Mouse (Mus musculus): Measurements from ENCODE around the gene Eef2. TPM values are rescaled to one million over a fixed set of nuclear protein-coding genes. Genes with fewer than 3 reads are reported as not detected.
"Not testable (repeated sequence)": the region's sequence is repeated elsewhere in the genome, so short reads cannot be mapped to it uniquely, and the experiment has no call there.

The Eef2 gene
- polyA plus RNA-seq, 1 experiment: 3,891 TPM

DNA sequence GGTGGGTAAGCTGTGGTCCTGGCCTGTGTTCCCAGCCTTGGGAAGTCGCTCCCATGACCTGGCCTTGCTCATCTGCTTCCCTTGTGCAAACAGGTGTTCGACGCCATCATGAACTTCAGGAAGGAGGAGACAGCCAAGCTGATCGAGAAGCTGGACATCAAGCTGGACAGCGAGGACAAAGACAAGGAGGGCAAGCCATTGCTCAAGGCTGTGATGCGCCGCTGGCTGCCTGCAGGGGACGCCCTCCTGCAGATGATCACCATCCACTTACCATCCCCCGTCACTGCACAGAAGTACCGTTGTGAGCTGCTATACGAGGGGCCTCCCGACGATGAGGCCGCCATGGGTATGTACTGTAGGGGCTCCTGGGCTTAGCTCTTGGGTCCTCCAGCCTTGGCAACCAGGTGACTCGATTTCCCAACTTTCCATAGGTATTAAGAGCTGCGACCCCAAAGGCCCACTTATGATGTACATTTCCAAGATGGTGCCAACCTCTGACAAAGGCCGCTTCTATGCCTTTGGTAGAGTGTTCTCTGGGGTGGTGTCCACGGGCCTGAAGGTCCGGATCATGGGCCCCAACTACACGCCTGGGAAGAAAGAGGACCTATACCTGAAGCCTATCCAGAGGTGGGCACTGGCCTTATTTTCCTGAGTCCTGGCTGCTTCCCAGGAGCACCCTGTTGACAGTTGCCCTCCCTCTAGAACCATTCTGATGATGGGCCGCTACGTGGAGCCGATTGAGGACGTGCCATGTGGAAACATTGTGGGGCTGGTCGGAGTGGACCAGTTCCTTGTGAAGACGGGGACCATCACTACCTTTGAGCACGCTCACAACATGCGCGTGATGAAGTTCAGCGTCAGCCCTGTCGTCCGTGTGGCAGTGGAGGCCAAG lies 3.3 kb downstream of the Eef2 start:
- H3K4me2 ChIP-seq (ENCODE audit: low read depth): no peak overlapping the region
- H3K36me3 ChIP-seq (ENCODE audit: control insufficient read depth, insufficient read depth): peaks cover 45% of the 10 kb centered on the region
- TF ChIP-seq POLR2AphosphoS2 (IDR thresholded peaks at IDR 0.05; ENCODE audit: insufficient read length, low read depth): peak; percentile 81
- TF ChIP-seq POLR2A (IDR thresholded peaks at IDR 0.05; ENCODE audit: insufficient read length, low read depth): peak; percentile 49
- no peak for TF ChIP-seq MYOG (IDR thresholded peaks at IDR 0.05; ENCODE audit: control insufficient read depth in 1 of 3, insufficient read depth in 1 of 3, insufficient read length in 2 of 3, low read depth in 2 of 3)
- TF ChIP-seq E2F4 (IDR thresholded peaks at IDR 0.05; ENCODE audit: insufficient read depth): no peak
- peaks cover 50% of the 10 kb centered on the region for H3K79me2 ChIP-seq (ENCODE audit: control insufficient read depth, insufficient read depth)
- H3K27me3 ChIP-seq (ENCODE audit: control insufficient read depth, insufficient read depth, insufficient read length): no peaks in the 10 kb centered on the region
- H3ac ChIP-seq (ENCODE audit: control insufficient read depth, insufficient read length): no peak overlapping the region
- H3K4me3 ChIP-seq: peak overlapping the region; percentile 99

DNA sequence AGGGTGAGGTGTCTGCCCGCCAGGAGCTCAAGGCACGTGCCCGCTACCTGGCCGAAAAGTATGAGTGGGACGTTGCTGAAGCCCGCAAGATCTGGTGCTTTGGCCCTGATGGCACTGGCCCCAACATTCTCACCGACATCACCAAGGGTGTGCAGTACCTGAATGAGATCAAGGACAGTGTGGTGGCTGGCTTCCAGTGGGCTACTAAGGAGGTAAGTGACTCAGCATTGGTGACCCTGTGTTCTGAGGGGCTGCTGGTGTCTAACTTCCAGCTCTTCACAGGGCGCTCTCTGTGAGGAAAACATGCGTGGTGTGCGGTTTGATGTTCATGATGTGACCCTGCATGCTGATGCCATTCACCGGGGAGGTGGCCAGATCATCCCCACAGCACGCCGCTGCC lies 4.5 kb downstream of the Eef2 start:
- Histone ChIP-seq H3K4me3 (no peak overlapping the region), H3K79me2 (ENCODE audit: control insufficient read depth, insufficient read depth) (peaks cover 57% of the 10 kb centered on the region), H3K4me2 (ENCODE audit: low read depth) (no peak overlapping the region), H3K36me3 (ENCODE audit: control insufficient read depth, insufficient read depth) (peaks cover 45% of the 10 kb centered on the region), H3ac (ENCODE audit: control insufficient read depth, insufficient read length) (no peak overlapping the region), H3K27me3 (ENCODE audit: control insufficient read depth, insufficient read depth, insufficient read length) (no peaks in the 10 kb centered on the region)
- peak; percentile 34 for TF ChIP-seq POLR2A (IDR thresholded peaks at IDR 0.05; ENCODE audit: insufficient read length, low read depth)
- no peak for TF ChIP-seq TCF3 (IDR thresholded peaks at IDR 0.05; ENCODE audit: insufficient read length, low read depth)
- no peak for TF ChIP-seq MYOD1 (IDR thresholded peaks at IDR 0.05; ENCODE audit: control insufficient read depth in 1 of 3, insufficient read length in 2 of 3, low read depth in 2 of 3)
- TF ChIP-seq POLR2AphosphoS2 (IDR thresholded peaks at IDR 0.05; ENCODE audit: insufficient read length, low read depth): peak; percentile 11

DNA sequence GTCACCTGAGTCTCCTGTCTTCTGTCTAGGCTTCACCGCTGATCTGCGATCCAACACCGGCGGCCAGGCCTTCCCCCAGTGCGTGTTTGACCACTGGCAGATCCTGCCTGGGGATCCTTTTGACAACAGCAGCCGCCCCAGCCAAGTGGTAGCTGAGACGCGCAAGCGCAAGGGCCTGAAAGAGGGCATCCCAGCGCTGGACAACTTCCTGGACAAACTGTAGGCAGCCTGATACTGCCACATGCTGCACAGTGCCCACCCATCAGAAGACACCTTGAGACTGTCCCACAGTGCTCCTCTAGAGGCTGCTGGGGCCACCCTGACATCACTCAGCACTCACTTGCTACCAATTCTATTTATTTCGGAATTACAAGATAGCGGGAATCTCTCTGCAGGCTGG lies 5.4 kb downstream of the Eef2 start:
- not testable (repeated sequence) for H3K4me2 ChIP-seq (ENCODE audit: low read depth); H3K27me3 ChIP-seq (ENCODE audit: control insufficient read depth, insufficient read depth, insufficient read length)
- TF ChIP-seq POLR2A (IDR thresholded peaks at IDR 0.05; ENCODE audit: insufficient read length, low read depth): peak; percentile 23

DNA sequence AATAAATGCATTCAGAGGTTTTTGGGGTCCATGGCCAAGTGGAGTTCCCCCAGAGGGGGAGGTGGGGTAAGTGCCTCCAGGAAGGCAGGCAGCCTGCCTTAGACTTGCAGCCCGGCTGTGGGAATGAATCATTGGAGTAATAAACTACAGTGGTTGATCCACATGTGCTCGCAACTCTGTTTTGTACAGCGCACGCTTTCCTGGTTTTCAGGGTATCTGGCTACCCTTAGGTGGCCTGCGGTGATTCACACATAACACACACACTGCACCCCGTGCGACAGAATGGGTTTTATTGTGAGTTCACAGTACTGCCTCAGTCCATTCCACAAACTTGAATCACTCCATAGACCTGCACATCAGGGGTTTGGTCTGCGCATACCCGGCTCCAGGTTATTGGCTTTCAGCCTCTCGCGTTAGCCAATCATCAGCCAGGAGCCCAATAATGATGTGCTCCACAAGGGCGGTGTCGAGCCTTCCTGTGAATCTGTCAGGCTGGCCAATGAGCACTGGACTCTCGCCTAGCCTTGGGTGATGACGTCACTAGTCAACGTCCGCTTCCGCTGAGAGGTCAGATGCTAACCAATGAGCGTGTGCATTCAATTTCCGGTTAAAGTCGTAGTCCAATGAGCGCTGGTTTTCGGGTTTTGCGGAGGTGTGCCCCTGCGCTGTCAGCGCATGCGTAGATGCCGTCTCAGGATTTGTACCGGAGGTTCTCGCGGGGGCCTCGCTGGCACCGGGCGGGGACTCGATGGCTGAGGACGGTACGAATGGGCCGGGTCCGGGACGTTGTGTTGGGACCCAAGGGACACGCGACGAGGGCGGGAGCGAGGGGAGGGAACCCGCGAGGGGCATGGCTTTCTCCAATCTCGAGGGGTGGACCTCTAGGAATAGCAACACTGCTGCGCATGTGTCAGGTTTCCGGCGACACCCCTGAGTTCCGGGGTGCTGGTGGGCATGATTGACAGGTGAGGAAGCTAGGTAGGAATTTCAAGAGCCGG lies 6.2 kb downstream of the Eef2 start, which contains the start of gene Dapk3:
Dapk3 (plus strand) TSS at position 670 of the 998 bp plus-strand sequence.
- TF ChIP-seq MYOG (IDR thresholded peaks at IDR 0.05; ENCODE audit: control insufficient read depth in 1 of 3, insufficient read depth in 1 of 3, insufficient read length in 2 of 3, low read depth in 2 of 3): no peak
- no peak for TF ChIP-seq MAX (IDR thresholded peaks at IDR 0.05; ENCODE audit: low read depth)
- TF ChIP-seq POLR2A (IDR thresholded peaks at IDR 0.05; ENCODE audit: insufficient read length, low read depth): peak; percentile 84
- peak; percentile 99 for TF ChIP-seq POLR2AphosphoS2 (IDR thresholded peaks at IDR 0.05; ENCODE audit: insufficient read length, low read depth)
- TF ChIP-seq USF1 (IDR thresholded peaks at IDR 0.05; ENCODE audit: low read depth): no peak
- peaks cover 50% of the 10 kb centered on the region for H3K79me2 ChIP-seq (ENCODE audit: control insufficient read depth, insufficient read depth)
- H3K4me3 ChIP-seq: peak within 1 kb of the TSS; percentile 66
- no peaks in the 10 kb centered on the region for H3K27me3 ChIP-seq (ENCODE audit: control insufficient read depth, insufficient read depth, insufficient read length)
- H3K4me2 ChIP-seq (ENCODE audit: low read depth): peak within 1 kb of the TSS; percentile 81
- H3K36me3 ChIP-seq (ENCODE audit: control insufficient read depth, insufficient read depth): peaks cover 41% of the 10 kb centered on the region
- peak within 1 kb of the TSS; percentile 30 for H3ac ChIP-seq (ENCODE audit: control insufficient read depth, insufficient read length)

More for the DNA sequence above, 5.4 kb downstream of the Eef2 start:
- H3K79me2 ChIP-seq (ENCODE audit: control insufficient read depth, insufficient read depth): peaks cover 57% of the 10 kb centered on the region
- H3K36me3 ChIP-seq (ENCODE audit: control insufficient read depth, insufficient read depth): peaks cover 45% of the 10 kb centered on the region
- H3K4me3 ChIP-seq; H3ac ChIP-seq (ENCODE audit: control insufficient read depth, insufficient read length): not testable (repeated sequence)

DNA sequence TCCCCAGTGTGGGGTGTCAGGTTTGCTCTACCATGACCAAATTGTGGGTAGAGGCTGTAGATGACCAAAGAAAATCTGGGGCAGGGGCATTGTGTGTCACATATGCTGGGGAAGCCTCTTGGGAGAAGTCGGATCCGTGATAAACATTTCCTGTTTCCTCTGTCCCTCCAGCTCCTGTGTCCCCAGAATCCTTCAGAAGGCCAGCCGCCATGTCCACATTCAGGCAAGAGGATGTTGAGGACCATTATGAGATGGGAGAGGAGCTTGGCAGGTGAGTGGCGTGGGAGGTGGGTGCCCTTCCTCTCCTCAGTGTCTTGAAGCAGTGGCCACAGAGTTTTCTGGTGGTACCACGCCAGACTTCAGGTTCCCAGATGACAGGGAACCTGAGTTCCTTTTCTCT lies 7.4 kb downstream of the Eef2 start, which contains the start of gene 4930442H23Rik:
4930442H23Rik (minus strand) TSS at position 45 of the 400 bp plus-strand sequence.
- TF ChIP-seq TCF12 (IDR thresholded peaks at IDR 0.05; ENCODE audit: insufficient read depth, poor library complexity, severe bottlenecking) (no peak), CEBPB (IDR thresholded peaks at IDR 0.05; ENCODE audit: insufficient read depth, poor library complexity, severe bottlenecking) (no peak), SRF (IDR thresholded peaks at IDR 0.05; ENCODE audit: control insufficient read depth, insufficient read length, low read depth) (no peak), POLR2AphosphoS2 (IDR thresholded peaks at IDR 0.05; ENCODE audit: insufficient read length, low read depth) (no peak), MYOG (IDR thresholded peaks at IDR 0.05; ENCODE audit: control insufficient read depth in 1 of 3, insufficient read depth in 1 of 3, insufficient read length in 2 of 3, low read depth in 2 of 3) (no peak), TCF3 (IDR thresholded peaks at IDR 0.05; ENCODE audit: insufficient read length, low read depth) (no peak), E2F4 (IDR thresholded peaks at IDR 0.05; ENCODE audit: insufficient read depth) (no peak), REST (IDR thresholded peaks at IDR 0.05; ENCODE audit: insufficient read depth, insufficient read length) (no peak), MAX (IDR thresholded peaks at IDR 0.05; ENCODE audit: low read depth) (no peak), MYOD1 (IDR thresholded peaks at IDR 0.05; ENCODE audit: control insufficient read depth in 1 of 3, insufficient read length in 2 of 3, low read depth in 2 of 3) (no peak), USF1 (IDR thresholded peaks at IDR 0.05; ENCODE audit: low read depth) (no peak), POLR2A (IDR thresholded peaks at IDR 0.05; ENCODE audit: insufficient read length, low read depth) (no peak)
- peaks cover 30% of the 10 kb centered on the region for H3K36me3 ChIP-seq (ENCODE audit: control insufficient read depth, insufficient read depth)
- peak within 1 kb of the TSS; percentile 30 for H3ac ChIP-seq (ENCODE audit: control insufficient read depth, insufficient read length)
- peak within 1 kb of the TSS; percentile 66 for H3K4me3 ChIP-seq
- H3K27me3 ChIP-seq (ENCODE audit: control insufficient read depth, insufficient read depth, insufficient read length): no peaks in the 10 kb centered on the region
- H3K79me2 ChIP-seq (ENCODE audit: control insufficient read depth, insufficient read depth): peaks cover 38% of the 10 kb centered on the region
- peak within 1 kb of the TSS; percentile 81 for H3K4me2 ChIP-seq (ENCODE audit: low read depth)
